Mouse (Mus musculus): ENCODE measurements at regions not wholly inside any gene's neighbourhood (a gene's known extent, or its start where the extent isn't known, plus 50 kb on each side); places are given as distances from the start of the nearest gene placed in this dataset.
"Not testable (repeated sequence)": the region's sequence is repeated elsewhere in the genome, so short reads cannot be mapped to it uniquely, and the experiment has no call there.

DNA sequence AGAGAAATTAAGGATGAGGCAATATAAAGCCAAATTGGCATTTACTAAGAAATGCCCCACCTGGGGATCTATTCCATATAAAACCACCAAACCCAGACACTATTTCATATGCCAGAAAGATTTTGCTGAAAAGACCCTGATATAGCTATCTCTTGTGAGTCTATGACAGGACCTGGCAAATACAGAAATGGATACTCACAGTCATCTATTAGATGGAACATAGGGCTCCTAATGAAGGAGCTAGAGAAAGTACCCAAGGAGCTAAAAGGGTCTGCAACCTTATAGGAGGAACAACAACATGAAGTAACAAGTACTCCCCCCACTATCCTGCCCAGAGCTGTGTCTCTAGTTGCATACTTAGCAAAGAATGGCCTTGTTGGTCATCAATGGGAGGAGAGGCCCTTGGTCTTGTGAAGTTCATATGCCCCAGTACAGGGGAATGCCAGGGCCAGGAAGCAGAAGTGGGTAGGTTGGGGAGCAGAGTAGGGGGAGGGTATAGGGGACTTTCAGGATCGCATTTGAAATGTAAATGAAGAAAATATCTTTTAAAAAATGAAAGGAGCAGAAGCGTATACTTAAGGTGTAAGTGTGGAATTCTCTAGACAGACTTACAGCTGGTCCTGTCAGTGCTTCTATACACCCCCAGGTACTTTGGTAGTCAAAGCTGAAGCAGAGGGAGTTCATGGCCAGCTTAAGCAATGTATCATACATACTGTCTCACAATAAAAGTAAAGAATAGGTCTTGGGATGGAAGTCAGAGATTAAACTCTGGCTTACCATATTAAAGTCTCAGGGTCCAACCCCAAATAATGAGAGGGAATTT lies 128.2 kb downstream of the Olfr164 start:
- no peak for TF ChIP-seq CTCF (IDR thresholded peaks at IDR 0.05)
- no peak overlapping the region for H3K4me3 ChIP-seq (ENCODE audit: low read depth, low read length)
- no peak overlapping the region for H3K27ac ChIP-seq (ENCODE audit: low read depth, low read length)
- no peak overlapping the region for H3K4me2 ChIP-seq (ENCODE audit: low read depth, low read length, poor library complexity, severe bottlenecking)
- WGBS, result 87% methylated on average over 2 of the region's 2 CpGs
- no peaks in the 10 kb centered on the region for H3K9me3 ChIP-seq (ENCODE audit: low read length)
- H3K9ac ChIP-seq (replicated peaks; ENCODE audit: low read length, poor library complexity, severe bottlenecking), result no peak overlapping the region
- DNase-seq (ENCODE audit: low spot score) (no peak), ATAC-seq (ENCODE audit: low FRiP score) (no peak)
- H3K27me3 ChIP-seq (ENCODE audit: insufficient read depth, low read length), result no peaks in the 10 kb centered on the region
- no peaks in the 10 kb centered on the region for H3K36me3 ChIP-seq (ENCODE audit: insufficient read depth, low read length)
- H3K4me1 ChIP-seq (ENCODE audit: insufficient read depth, low read length), result no peaks in the 10 kb centered on the region

DNA sequence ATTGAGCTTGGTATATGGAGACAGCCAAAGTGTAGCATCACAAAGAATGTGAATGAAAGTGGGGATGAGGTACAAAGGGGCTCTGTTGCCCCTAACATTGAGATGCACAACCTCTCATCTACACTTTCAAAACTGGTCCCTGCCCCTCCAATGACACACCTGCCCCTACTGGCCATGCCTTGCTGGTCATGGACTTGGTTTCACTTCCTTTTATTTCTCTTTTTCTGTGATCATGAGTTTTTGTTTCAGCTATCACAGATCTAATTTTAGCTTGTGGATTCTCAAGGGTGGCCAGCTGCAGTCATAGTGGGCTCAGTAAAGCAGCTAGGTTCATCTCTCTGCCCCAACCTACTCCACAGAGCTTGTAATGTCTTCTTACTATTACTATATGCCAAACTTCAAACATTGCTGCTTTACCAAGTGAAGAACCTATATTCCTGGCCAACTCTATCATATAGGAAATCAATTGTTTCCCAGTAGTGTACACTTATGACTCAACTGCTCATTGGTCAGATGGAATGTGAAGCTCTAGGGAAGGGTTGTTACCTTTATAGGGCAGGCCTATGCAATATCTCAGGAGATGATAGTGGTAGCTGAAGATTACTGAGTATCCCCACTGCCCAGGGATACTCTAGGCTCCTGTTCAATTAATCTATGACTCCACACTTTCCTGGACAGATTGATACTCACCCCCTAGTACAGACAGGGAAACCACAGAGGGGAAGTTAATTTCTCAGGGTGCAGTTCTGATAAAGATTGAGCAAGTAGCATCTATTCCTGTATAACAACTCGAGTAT lies 134.5 kb downstream of the Olfr164 start:
- Histone ChIP-seq H3K4me1 (ENCODE audit: insufficient read depth, low read length) (no peaks in the 10 kb centered on the region), H3K9me3 (ENCODE audit: low read length) (no peaks in the 10 kb centered on the region), H3K36me3 (ENCODE audit: insufficient read depth, low read length) (no peaks in the 10 kb centered on the region), H3K4me2 (ENCODE audit: low read depth, low read length, poor library complexity, severe bottlenecking) (no peak overlapping the region), H3K27me3 (ENCODE audit: insufficient read depth, low read length) (no peaks in the 10 kb centered on the region), H3K27ac (ENCODE audit: low read depth, low read length) (no peak overlapping the region), H3K9ac (replicated peaks; ENCODE audit: low read length, poor library complexity, severe bottlenecking) (no peak overlapping the region), H3K4me3 (ENCODE audit: low read depth, low read length) (no peak overlapping the region)
- no peak for TF ChIP-seq CTCF (IDR thresholded peaks at IDR 0.05)
- ATAC-seq (ENCODE audit: low FRiP score) (no peak), DNase-seq (ENCODE audit: low spot score) (no peak)
- WGBS, result 14% methylated on average over 1 of the region's 1 CpGs

DNA sequence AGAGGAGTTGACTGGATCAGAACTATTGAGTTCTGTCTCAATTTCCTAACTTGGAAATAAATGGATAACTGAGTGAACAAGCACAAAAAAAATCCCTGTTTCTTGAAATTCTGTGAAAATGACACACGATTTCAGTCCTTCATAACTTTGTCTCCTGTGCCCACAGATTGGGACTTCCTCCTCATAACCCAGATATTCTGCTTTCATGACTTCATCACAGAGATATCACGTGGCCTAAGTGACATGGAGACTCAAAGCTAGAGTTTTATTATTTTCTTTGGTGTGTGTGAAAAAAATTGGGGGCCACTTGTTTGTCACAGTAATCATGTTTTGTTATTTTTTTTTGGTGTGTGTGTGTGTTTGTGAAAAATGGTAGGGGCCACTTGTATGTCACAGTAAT lies 160.8 kb downstream of the Olfr164 start:
- no peaks in the 10 kb centered on the region for H3K27me3 ChIP-seq (ENCODE audit: insufficient read depth, low read length)
- DNase-seq (ENCODE audit: low spot score), result no peak
- TF ChIP-seq CTCF (IDR thresholded peaks at IDR 0.05), result no peak
- no peak overlapping the region for H3K4me3 ChIP-seq (ENCODE audit: low read depth, low read length)
- no peak overlapping the region for H3K4me2 ChIP-seq (ENCODE audit: low read depth, low read length, poor library complexity, severe bottlenecking)
- no peak for ATAC-seq (ENCODE audit: low FRiP score)
- 0 out of 2 replicates have a peak, but pooled peaks cover 3% of the 10 kb centered on the region for H3K9me3 ChIP-seq (ENCODE audit: low read length)
- no peaks in the 10 kb centered on the region for H3K4me1 ChIP-seq (ENCODE audit: insufficient read depth, low read length)
- H3K36me3 ChIP-seq (ENCODE audit: insufficient read depth, low read length), result no peaks in the 10 kb centered on the region
- 54% methylated on average over 2 of the region's 2 CpGs for WGBS
- no peak overlapping the region for H3K27ac ChIP-seq (ENCODE audit: low read depth, low read length)
- no peak overlapping the region for H3K9ac ChIP-seq (replicated peaks; ENCODE audit: low read length, poor library complexity, severe bottlenecking)

DNA sequence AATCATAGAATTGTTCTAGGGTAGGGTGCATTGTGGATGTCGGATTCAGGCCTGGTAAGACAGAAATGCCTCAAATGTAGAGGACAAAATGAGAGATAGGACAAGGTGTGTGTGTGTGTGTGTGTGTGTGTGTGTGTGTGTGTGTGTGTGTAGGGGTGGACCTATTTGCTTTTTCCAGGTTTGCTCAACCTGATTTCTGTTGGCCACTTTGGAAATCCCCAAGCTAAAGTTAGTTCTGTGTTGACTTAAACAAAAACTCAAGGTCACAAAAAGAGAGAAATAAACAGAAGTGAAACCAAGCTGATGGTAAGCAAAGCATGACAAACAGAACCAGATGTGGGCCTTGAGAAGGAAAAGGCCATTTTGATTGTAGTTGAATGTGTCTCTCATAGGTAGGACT lies 161.4 kb downstream of the Olfr164 start:
- not testable (repeated sequence) for H3K4me2 ChIP-seq (ENCODE audit: low read depth, low read length, poor library complexity, severe bottlenecking); H3K27ac ChIP-seq (ENCODE audit: low read depth, low read length); DNase-seq (ENCODE audit: low spot score); H3K9ac ChIP-seq (replicated peaks; ENCODE audit: low read length, poor library complexity, severe bottlenecking); H3K36me3 ChIP-seq (ENCODE audit: insufficient read depth, low read length); H3K4me1 ChIP-seq (ENCODE audit: insufficient read depth, low read length); ATAC-seq (ENCODE audit: low FRiP score); H3K27me3 ChIP-seq (ENCODE audit: insufficient read depth, low read length); H3K9me3 ChIP-seq (ENCODE audit: low read length); H3K4me3 ChIP-seq (ENCODE audit: low read depth, low read length)
- WGBS, result 74% methylated on average over 1 of the region's 1 CpGs

DNA sequence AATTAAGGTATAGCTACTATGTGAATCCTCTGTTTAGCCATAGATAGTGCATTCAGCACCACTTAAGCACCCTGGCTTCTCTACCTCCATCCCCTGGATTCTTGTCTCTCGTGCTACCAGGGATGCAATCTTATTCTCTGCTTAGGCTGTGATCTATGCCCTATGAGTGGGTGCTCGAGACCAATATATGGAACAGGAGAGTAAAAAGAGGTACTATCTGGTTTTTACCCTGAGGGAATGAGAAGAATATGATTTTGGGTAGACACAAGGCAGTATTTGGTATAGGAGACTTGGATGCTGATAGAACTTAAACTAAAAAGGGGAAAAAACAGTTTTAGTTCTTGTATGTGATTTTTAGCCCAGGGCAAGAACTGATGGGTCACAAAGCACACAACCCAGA lies 162.8 kb downstream of the Olfr164 start:
- ATAC-seq (ENCODE audit: low FRiP score) (no peak), DNase-seq (ENCODE audit: low spot score) (no peak)
- Histone ChIP-seq H3K36me3 (ENCODE audit: insufficient read depth, low read length) (no peaks in the 10 kb centered on the region), H3K4me3 (ENCODE audit: low read depth, low read length) (no peak overlapping the region), H3K4me1 (ENCODE audit: insufficient read depth, low read length) (no peaks in the 10 kb centered on the region), H3K9ac (replicated peaks; ENCODE audit: low read length, poor library complexity, severe bottlenecking) (no peak overlapping the region), H3K27me3 (ENCODE audit: insufficient read depth, low read length) (no peaks in the 10 kb centered on the region), H3K4me2 (ENCODE audit: low read depth, low read length, poor library complexity, severe bottlenecking) (no peak overlapping the region), H3K27ac (ENCODE audit: low read depth, low read length) (no peak overlapping the region), H3K9me3 (ENCODE audit: low read length) (no peaks in the 10 kb centered on the region)
- TF ChIP-seq CTCF (IDR thresholded peaks at IDR 0.05), result no peak
- 62% methylated on average over 2 of the region's 2 CpGs for WGBS

DNA sequence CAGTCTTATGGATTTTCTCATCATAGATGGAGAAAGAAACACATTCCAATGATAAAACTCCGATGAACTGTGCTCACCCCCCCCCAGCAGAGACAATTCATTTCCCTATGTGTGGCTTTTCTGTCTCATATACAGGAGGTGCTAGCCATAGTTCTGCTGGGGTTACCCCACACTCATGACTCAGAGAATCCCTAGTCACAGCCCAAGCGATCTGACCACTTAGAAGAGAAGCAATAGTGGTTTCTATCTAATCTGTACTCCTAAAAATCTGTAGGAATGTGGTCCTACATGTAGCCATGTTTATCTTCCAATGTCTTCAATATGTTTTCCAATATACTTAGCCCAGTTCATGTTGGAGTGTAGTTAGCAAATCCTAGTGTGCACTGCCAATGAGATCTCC lies 163.3 kb downstream of the Olfr164 start:
- H3K4me1 ChIP-seq (ENCODE audit: insufficient read depth, low read length), result no peaks in the 10 kb centered on the region
- H3K9me3 ChIP-seq (ENCODE audit: low read length), result no peaks in the 10 kb centered on the region
- no peak overlapping the region for H3K27ac ChIP-seq (ENCODE audit: low read depth, low read length)
- no peak overlapping the region for H3K4me3 ChIP-seq (ENCODE audit: low read depth, low read length)
- H3K36me3 ChIP-seq (ENCODE audit: insufficient read depth, low read length), result no peaks in the 10 kb centered on the region
- no peak for TF ChIP-seq CTCF (IDR thresholded peaks at IDR 0.05)
- H3K27me3 ChIP-seq (ENCODE audit: insufficient read depth, low read length), result no peaks in the 10 kb centered on the region
- ATAC-seq (ENCODE audit: low FRiP score), result no peak
- H3K4me2 ChIP-seq (ENCODE audit: low read depth, low read length, poor library complexity, severe bottlenecking), result no peak overlapping the region
- no peak for DNase-seq (ENCODE audit: low spot score)
- WGBS, result 87% methylated on average over 2 of the region's 2 CpGs
- no peak overlapping the region for H3K9ac ChIP-seq (replicated peaks; ENCODE audit: low read length, poor library complexity, severe bottlenecking)
